Mouse (Mus musculus) left cerebral cortex, adult 18-20 months (tissue): ENCODE measurements around the gene Tmem202. TPM values are rescaled to one million over a fixed set of nuclear protein-coding genes. Genes with fewer than 3 reads are reported as not detected.

Experiments
- DNase-seq, 2 experiments: peaks; one replicate each; pipeline ENCODE4 v3.0.0; 2021 to 2022; ENCODE audit warnings: low spot score in 2 of 2, mixed read lengths in 1 of 2
- total RNA-seq, 2 experiments: library from RNA; stranded (reverse); gene quantifications; 2 replicates each; pipeline ENCODE4 v1.2.3; 2021

Gene Tmem202
- total RNA-seq, 2 experiments from 2014 or later: 2.6 to 3.6 TPM

DNA sequence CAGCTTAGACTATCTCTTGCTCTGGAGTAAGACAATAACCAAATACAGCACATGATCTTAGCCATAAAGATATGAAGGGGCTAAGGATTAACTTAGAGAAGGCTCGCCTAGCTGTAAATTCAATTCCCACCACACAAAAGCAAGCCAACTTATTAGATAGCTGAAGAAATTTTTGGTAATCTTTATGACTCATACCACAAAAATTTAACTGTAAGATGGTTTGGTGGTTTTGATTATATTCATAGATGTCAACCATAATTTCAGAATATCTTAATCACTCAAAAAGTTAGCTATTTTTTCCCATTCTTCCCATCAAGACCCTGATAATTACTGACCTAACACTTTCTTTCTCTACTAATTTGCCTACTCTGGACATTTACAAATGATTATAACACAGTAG is 70.2 kb downstream of the Tmem202 start:
- DNase-seq: no peak

Other genes starting within 250 kb of the Tmem202 start
- gene Adpgk, start 248.3 kb downstream of the Tmem202 start, total RNA-seq: 10 to 100 TPM; 13.6 to 16.3 TPM
- 10 to 100 TPM; 47.5 to 47.9 TPM for gene Bbs4, start 186.3 kb downstream of the Tmem202 start, total RNA-seq
- gene Arih1, start 53.2 kb downstream of the Tmem202 start, total RNA-seq: 100 to 1,000 TPM; 115 to 121 TPM
- 10 to 100 TPM; 48.4 to 54.1 TPM for gene Hexa, start 307 bp downstream of the Tmem202 start, total RNA-seq
- 10 to 100 TPM; 29.7 to 35.2 TPM for gene Celf6, start 38.1 kb upstream of the Tmem202 start, total RNA-seq
- gene Parp6, start 77.4 kb upstream of the Tmem202 start, total RNA-seq: 100 to 1,000 TPM; 129 to 139 TPM
- 1,000 to 10,000 TPM; 1,425 to 1,430 TPM for gene Pkm, start 116.5 kb upstream of the Tmem202 start, total RNA-seq
- gene Gramd2, start 140.3 kb upstream of the Tmem202 start, total RNA-seq: 10 to 100 TPM; 11.8 to 14.7 TPM
- gene Senp8, start 210.9 kb upstream of the Tmem202 start, total RNA-seq: 10 to 100 TPM in 1 of 2 experiments, 1 to 10 TPM in 1; 9.9 to 11.6 TPM
- 10 to 100 TPM; 72.9 to 87.2 TPM for gene Myo9a, start 211.0 kb upstream of the Tmem202 start, total RNA-seq